Comparison of ENCODE assay signal across 27 mouse cellular contexts in genomic region chr5:138299613-138300012, GRCm38 (mm10). TPM values are rescaled to one million over a fixed set of nuclear protein-coding genes. Genes with fewer than 3 reads are reported as not detected.
DNase-seq lines count a peak whose midpoint lies in the region; ATAC-seq and TF ChIP-seq lines count a peak whose summit lies in the region.
"Had no signal": no experiment of that assay in that cellular context is flagged by ENCODE, and none has a peak within 500 bp of the region (broad histone marks: within the 10 kb centered on the region; RNA-seq: fewer than 3 reads in every experiment).

No protein-coding gene starts in this region.

- 69% methylated on average over 2 of the region's 2 CpGs for WGBS in intestine, embryonic 15.5 days
- 83% methylated on average over 2 of the region's 2 CpGs for WGBS in intestine, embryonic 16.5 days
- 65% methylated on average over 2 of the region's 2 CpGs for whole genome bisulfite sequencing in intestine, postnatal 0 days

- no peak overlapping the region for H3K4me3 ChIP-seq in intestine, embryonic 15.5 days (replicated peaks)
- no peak overlapping the region for H3K4me3 ChIP-seq in intestine, embryonic 16.5 days (ENCODE audit: low read length)
- no peak overlapping the region for H3K4me3 ChIP-seq in intestine, postnatal 0 days (ENCODE audit: low read depth, low read length)
- no peak overlapping the region for H3K4me3 ChIP-seq in gastrocnemius, adult 2 months

- intact Hi-C loops in heart, postnatal 25 days (cut with DNase I), result no loop called here
- intact Hi-C loops in gastrocnemius, adult 2 months (cut with DNase I), result no loop called here

- H3K4me1 ChIP-seq in intestine, embryonic 15.5 days (replicated peaks), result no peaks in the 10 kb centered on the region
- no peaks in the 10 kb centered on the region for H3K4me1 ChIP-seq in intestine, embryonic 16.5 days (ENCODE audit: control insufficient read depth, insufficient read depth, low read length)
- H3K4me1 ChIP-seq in intestine, postnatal 0 days (replicated peaks; ENCODE audit: control insufficient read depth, insufficient read depth, low read length), result no peaks in the 10 kb centered on the region

- no peaks in the 10 kb centered on the region for H3K9me3 ChIP-seq in intestine, embryonic 15.5 days
- H3K9me3 ChIP-seq in intestine, embryonic 16.5 days (ENCODE audit: control insufficient read depth, low read length), result no peaks in the 10 kb centered on the region
- H3K9me3 ChIP-seq in intestine, postnatal 0 days (ENCODE audit: control insufficient read depth), result no peaks in the 10 kb centered on the region
- H3K9me3 ChIP-seq: G1E had no signal

- no peaks in the 10 kb centered on the region for H3K36me3 ChIP-seq in intestine, embryonic 15.5 days
- no peaks in the 10 kb centered on the region for H3K36me3 ChIP-seq in intestine, embryonic 16.5 days (ENCODE audit: control insufficient read depth, insufficient read depth, low read length)
- H3K36me3 ChIP-seq in intestine, postnatal 0 days (ENCODE audit: control insufficient read depth, insufficient read depth), result no peaks in the 10 kb centered on the region
- H3K36me3 ChIP-seq: G1E had no signal

- no peak overlapping the region for H3K4me2 ChIP-seq in intestine, embryonic 15.5 days (replicated peaks)
- no peak overlapping the region for H3K4me2 ChIP-seq in intestine, embryonic 16.5 days (ENCODE audit: low read depth, low read length)
- no peak overlapping the region for H3K4me2 ChIP-seq in intestine, postnatal 0 days (replicated peaks; ENCODE audit: low read depth)

- peak; percentile 13; the same call in 1 of the 2 replicates for TF ChIP-seq CTCF in intestine, postnatal 0 days (IDR thresholded peaks at IDR 0.05; ENCODE audit: low read depth)
- TF ChIP-seq CTCF in gastrocnemius, adult 2 months (IDR thresholded peaks at IDR 0.05), result no peak

- peak; percentile 62 for ATAC-seq in intestine, embryonic 15.5 days
- peak; percentile 82 for ATAC-seq in intestine, embryonic 16.5 days
- peak; percentile 73 for ATAC-seq in intestine, postnatal 0 days
- ATAC-seq: activated CD4-positive, CD25-positive, alpha-beta regulatory T cell, adult 4 months; CD4-positive, CD25-positive, alpha-beta regulatory T cell, adult 4 months; Patski had no signal

- no peak overlapping the region for H3K27ac ChIP-seq in intestine, embryonic 15.5 days
- H3K27ac ChIP-seq in intestine, embryonic 16.5 days (ENCODE audit: low read length), result no peak overlapping the region
- H3K27ac ChIP-seq in intestine, postnatal 0 days (ENCODE audit: low read depth, low read length), result no peak overlapping the region
- no peak overlapping the region for H3K27ac ChIP-seq in gastrocnemius, adult 2 months

- H3K27me3 ChIP-seq in intestine, embryonic 15.5 days (replicated peaks), result no peaks in the 10 kb centered on the region
- H3K27me3 ChIP-seq in intestine, embryonic 16.5 days (replicated peaks; ENCODE audit: control insufficient read depth, insufficient read depth, low read length), result no peaks in the 10 kb centered on the region
- H3K27me3 ChIP-seq in intestine, postnatal 0 days (replicated peaks; ENCODE audit: control insufficient read depth, insufficient read depth, low read length), result no peaks in the 10 kb centered on the region

- no peak overlapping the region for H3K9ac ChIP-seq in intestine, embryonic 15.5 days
- no peak overlapping the region for H3K9ac ChIP-seq in intestine, embryonic 16.5 days (ENCODE audit: low read depth, low read length)
- H3K9ac ChIP-seq in intestine, postnatal 0 days (ENCODE audit: low read depth, low read length), result no peak overlapping the region

- DNase-seq in heart, adult 11 months, result peak; percentile 54
- DNase-seq in heart, postnatal 25 days (ENCODE audit: low spot score), result no peak
- DNase-seq in gastrocnemius, adult 2 months, result no peak
- no peak for DNase-seq in layer of hippocampus, postnatal 14 days (ENCODE audit: low spot score in 2 of 2)
- DNase-seq in cerebellum, postnatal 25 days, result no peak
- DNase-seq: adrenal gland, adult 2 months; adrenal gland, adult 8-10 months; adrenal gland, postnatal 10 days; adrenal gland, postnatal 14 days; adrenal gland, postnatal 25 days; adrenal gland, postnatal 36 days; B cell, adult 2 months; cerebellum, adult 11 months; cerebellum, adult 11-12 months had no signal

RNA-seq across cellular contexts. Expression of gene Stag3, which starts 19.6 kb away (rescaled TPM):
- total RNA-seq in heart, postnatal 25 days (2021), result not detected
- polyA plus RNA-seq in intestine, embryonic 15.5 days (2015; fragmentation: Nextera tagmentation; extraction: Ambion mirVana), result 2.0 and 2.9 TPM in 2 replicates
- polyA plus RNA-seq in intestine, embryonic 16.5 days (2015; fragmentation: Nextera tagmentation; extraction: Ambion mirVana), result 2.0 and 3.2 TPM in 2 replicates
- 6.3 and 7.5 TPM in 2 replicates for polyA plus RNA-seq in intestine, postnatal 0 days (2015; fragmentation: Nextera tagmentation; extraction: Ambion mirVana)
- total RNA-seq in gastrocnemius, adult 2 months (2021), result not detected
- total RNA-seq in layer of hippocampus, postnatal 14 days (2021), result 1 to 10 TPM; 2.2 to 2.9 TPM
- total RNA-seq: adrenal gland, postnatal 25 days; adrenal gland, postnatal 36 days; CH12.LX; MEL had no signal
- polyA plus RNA-seq: adrenal gland, adult 2 months; G1E had no signal

RNA-seq across cellular contexts. Expression of gene Gpc2, which starts 19.8 kb away (rescaled TPM):
- under 1 TPM; 0.08 to 0.18 TPM for total RNA-seq in heart, postnatal 25 days (2021)
- 13.7 and 15.2 TPM in 2 replicates for polyA plus RNA-seq in intestine, embryonic 15.5 days (2015; fragmentation: Nextera tagmentation; extraction: Ambion mirVana)
- polyA plus RNA-seq in intestine, embryonic 16.5 days (2015; fragmentation: Nextera tagmentation; extraction: Ambion mirVana), result 11.2 and 13.1 TPM in 2 replicates
- 1.4 TPM in 2 replicates for polyA plus RNA-seq in intestine, postnatal 0 days (2015; fragmentation: Nextera tagmentation; extraction: Ambion mirVana)
- total RNA-seq in gastrocnemius, adult 2 months (2021), result under 1 TPM in 1 of 2 experiments, not detected in 1; 0.06 TPM
- total RNA-seq in layer of hippocampus, postnatal 14 days (2021), result 1 to 10 TPM; 6.7 to 8.2 TPM
- total RNA-seq: CH12.LX, G1E had no signal
- polyA plus RNA-seq: activated CD4-positive, CD25-positive, alpha-beta regulatory T cell, adult 4 months; G1E had no signal

RNA-seq across cellular contexts. Expression of gene Gm43720, which starts 19.9 kb away (rescaled TPM):
- not detected for total RNA-seq in heart, postnatal 25 days (2021)
- not detected in 2 replicates for polyA plus RNA-seq in intestine, embryonic 15.5 days (2015; fragmentation: Nextera tagmentation; extraction: Ambion mirVana)
- 0.06 TPM in 2 replicates for polyA plus RNA-seq in intestine, embryonic 16.5 days (2015; fragmentation: Nextera tagmentation; extraction: Ambion mirVana)
- polyA plus RNA-seq in intestine, postnatal 0 days (2015; fragmentation: Nextera tagmentation; extraction: Ambion mirVana), result 0.07 TPM in 2 replicates
- not detected for total RNA-seq in gastrocnemius, adult 2 months (2021)
- total RNA-seq in layer of hippocampus, postnatal 14 days (2021), result under 1 TPM in 1 of 2 experiments, not detected in 1; 0.07 TPM
- total RNA-seq: adrenal gland, adult 18-20 months; adrenal gland, adult 2 months; adrenal gland, adult 8-10 months; adrenal gland, postnatal 14 days; adrenal gland, postnatal 25 days; adrenal gland, postnatal 36 days; adrenal gland, postnatal 4 days; CH12.LX; ES-E14; MEL had no signal
- polyA plus RNA-seq: activated CD4-positive, CD25-positive, alpha-beta regulatory T cell, adult 4 months; adrenal gland, adult 2 months; C2C12; CD4-positive, CD25-positive, alpha-beta regulatory T cell, adult 4 months; G1E had no signal

RNA-seq across cellular contexts. Expression of gene Gal3st4, which starts 27.0 kb away (rescaled TPM):
- total RNA-seq in heart, postnatal 25 days (2021), result under 1 TPM; 0.14 to 0.26 TPM
- 1.0 and 1.4 TPM in 2 replicates for polyA plus RNA-seq in intestine, embryonic 15.5 days (2015; fragmentation: Nextera tagmentation; extraction: Ambion mirVana)
- 0.80 and 0.92 TPM in 2 replicates for polyA plus RNA-seq in intestine, embryonic 16.5 days (2015; fragmentation: Nextera tagmentation; extraction: Ambion mirVana)
- polyA plus RNA-seq in intestine, postnatal 0 days (2015; fragmentation: Nextera tagmentation; extraction: Ambion mirVana), result 0.63 and 0.65 TPM in 2 replicates
- under 1 TPM; 0.13 to 0.42 TPM for total RNA-seq in gastrocnemius, adult 2 months (2021)
- total RNA-seq in layer of hippocampus, postnatal 14 days (2021), result 1 to 10 TPM; 2.3 to 4.0 TPM
- total RNA-seq: adrenal gland, postnatal 25 days had no signal
- polyA plus RNA-seq: G1E had no signal

RNA-seq across cellular contexts. Expression of gene BC037034, which starts 35.8 kb away (rescaled TPM):
- total RNA-seq in heart, postnatal 25 days (2021), result 1 to 10 TPM; 3.1 to 3.8 TPM
- polyA plus RNA-seq in intestine, embryonic 15.5 days (2015; fragmentation: Nextera tagmentation; extraction: Ambion mirVana), result 4.8 and 5.1 TPM in 2 replicates
- polyA plus RNA-seq in intestine, embryonic 16.5 days (2015; fragmentation: Nextera tagmentation; extraction: Ambion mirVana), result 3.7 and 3.9 TPM in 2 replicates
- polyA plus RNA-seq in intestine, postnatal 0 days (2015; fragmentation: Nextera tagmentation; extraction: Ambion mirVana), result 4.4 and 4.8 TPM in 2 replicates
- total RNA-seq in gastrocnemius, adult 2 months (2021), result 1 to 10 TPM; 2.3 to 2.6 TPM
- total RNA-seq in layer of hippocampus, postnatal 14 days (2021), result 10 to 100 TPM; 72.5 to 79.9 TPM

Comparison
In these comparisons a context has a peak if more than half of its experiments do, and no peak if none do; other contexts are left out.
1. RNA of gene Gpc2, which starts 19.8 kb away (total RNA-seq): 6.7 to 8.2 TPM in layer of hippocampus, postnatal 14 days; 0.08 to 0.18 TPM in heart, postnatal 25 days and 0.06 TPM in gastrocnemius, adult 2 months; every median in the first group is over 4 times any median in the second.
2. Peak in every context shown above with its lines, with median percentiles within 50 percentile points of each other: ATAC-seq.